Mouse (Mus musculus) midbrain, postnatal 0 days (tissue): Measurements from ENCODE around the gene Fbxo41. TPM values are rescaled to one million over a fixed set of nuclear protein-coding genes. Genes with fewer than 3 reads are reported as not detected.

ENCODE experiments used
- ATAC-seq: fragments of 200-750 bp; cut with Nextera tagmentation; 2 replicates; pipeline ENCODE4 v1.8.0; 2017; ENCODE audit warnings: moderate number of reproducible peaks, mild to moderate bottlenecking, moderate TSS enrichment, moderate library complexity; ENCODE audit not compliant: low FRiP score
- DNase-seq: peaks from one replicate; pipeline ENCODE4 v3.0.0-alpha.2; 2015; ENCODE audit warnings: low spot score
- H3K27ac ChIP-seq: fragments of 300-500 bp; sonication (generic); 2 replicates; pipeline ENCODE4 v1.5.1; 2014; ENCODE audit warnings: low read depth, mild to moderate bottlenecking, low read length, mixed read lengths
- H3K27me3 ChIP-seq: fragments of 300-500 bp; sonication (generic); 2 replicates; pipeline ENCODE4 v1.6.1; 2014; ENCODE audit warnings: low read length, control low read depth, mixed read lengths; ENCODE audit not compliant: insufficient read depth
- H3K36me3 ChIP-seq: fragments of 300-500 bp; sonication (generic); 2 replicates; pipeline ENCODE4 v1.6.1; 2014; ENCODE audit warnings: low read length, control low read depth, mixed read lengths; ENCODE audit not compliant: insufficient read depth
- H3K4me1 ChIP-seq: fragments of 300-500 bp; sonication (generic); 2 replicates; pipeline ENCODE4 v1.6.1; 2014; ENCODE audit warnings: mild to moderate bottlenecking, control low read depth, antibody characterized with exemption, low read length, mixed read lengths; ENCODE audit not compliant: insufficient read depth
- H3K4me2 ChIP-seq: fragments of 300-500 bp; sonication (generic); 2 replicates; pipeline ENCODE4 v1.6.1; 2014; ENCODE audit warnings: low read depth, mild to moderate bottlenecking, low read length, mixed read lengths; ENCODE audit not compliant: poor library complexity, severe bottlenecking
- H3K4me3 ChIP-seq: fragments of 300-500 bp; sonication (generic); 2 replicates; pipeline ENCODE4 v1.5.1; 2014; ENCODE audit warnings: low read depth, mild to moderate bottlenecking, low read length, moderate library complexity
- H3K9ac ChIP-seq: fragments of 300-500 bp; sonication (generic); replicated peaks from 2 replicates; pipeline ENCODE4 v1.6.1; 2014; ENCODE audit warnings: mild to moderate bottlenecking, low read length, moderate library complexity, mixed read lengths; ENCODE audit not compliant: poor library complexity, severe bottlenecking
- H3K9me3 ChIP-seq: fragments of 300-500 bp; sonication (generic); 2 replicates; pipeline ENCODE4 v1.6.1; 2016; ENCODE audit warnings: low read length, control low read depth
- CTCF ChIP-seq: IDR thresholded peaks from 2 replicates; pipeline ENCODE4 v1.5.1; 2016; ENCODE audit warnings: antibody characterized with exemption, mild to moderate bottlenecking
- WGBS: fragments of 180-500 bp; shearing (Covaris S2); extraction: QIAGEN DNeasy Blood & Tissue Kit; methylation state at CpG from one replicate; pipeline ENCODE4 v1.1.7; 2014; 5-methylcytosine and 5-hydroxymethylcytosine counted together
- polyA plus RNA-seq: library from polyadenylated mRNA; unstranded; fragments of >200 nt; fragmentation: Nextera tagmentation; extraction: Ambion mirVana; gene quantifications from 2 replicates; pipeline ENCODE4 v1.2.1, GENCODE M21; 2015
- total RNA-seq: library from RNA; depleted of rRNA; stranded (reverse); fragments of >200 nt; gene quantifications from 2 replicates; pipeline ENCODE4 v1.2.3, GENCODE M21; 2014; rRNA removed

Gene Fbxo41
- total and polyA plus RNA-seq, 2 experiments from 2014 or later, result 13.3 to 67.3 TPM

GRCm38 (mm10) chr6:85431274-85431841 is 71.4 kb downstream of the Fbxo41 start:
- H3K27ac ChIP-seq, result no peak overlapping the region
- H3K4me1 ChIP-seq, result no peaks in the 10 kb centered on the region
- H3K4me2 ChIP-seq, result peak overlapping the region; percentile 83
- H3K9me3 ChIP-seq, result no peaks in the 10 kb centered on the region
- DNase-seq (no peak), ATAC-seq (peak; percentile 59; the same call in 1 of the 2 replicates)
- H3K4me3 ChIP-seq, result peak overlapping the region; percentile 95
- WGBS, result 47% methylated on average over 8 of the region's 8 CpGs
- no peaks in the 10 kb centered on the region for H3K27me3 ChIP-seq
- peak; percentile 35; the same call in 1 of the 2 replicates for TF ChIP-seq CTCF
- H3K9ac ChIP-seq, result peak overlapping the region; percentile 76; the same call in 1 of the 2 replicates
- no peaks in the 10 kb centered on the region for H3K36me3 ChIP-seq

- WGBS, result 16% methylated on average over 28 of the region's 28 CpGs
- DNase-seq, result no peak
- Histone ChIP-seq H3K27me3 (peaks cover 7% of the 10 kb centered on the region; the same call in 1 of the 2 replicates), H3K9ac (no peak within 1 kb of the TSS), H3K4me2 (no peak within 1 kb of the TSS), H3K4me1 (no peaks in the 10 kb centered on the region), H3K27ac (no peak within 1 kb of the TSS), H3K36me3 (no peaks in the 10 kb centered on the region), H3K4me3 (no peak within 1 kb of the TSS), H3K9me3 (no peaks in the 10 kb centered on the region)
- no peak for TF ChIP-seq CTCF
- ATAC-seq, result no peak
Measured at GRCm38 (mm10) chr6:85423836-85424379, 78.9 kb downstream of the Fbxo41 start, which contains the start of gene Noto. Gene Noto (plus strand): TSS chr6:85423886.

Other genes with a start within 250 kb of the Fbxo41 start
- 98.6 and 135 TPM in 2 replicates for gene Sfxn5, start 169.6 kb downstream of the Fbxo41 start, total RNA-seq
- 76.1 and 76.3 TPM in 2 replicates for gene Sfxn5, start 169.6 kb downstream of the Fbxo41 start, polyA plus RNA-seq
- 52.9 and 65.5 TPM in 2 replicates for gene Rab11fip5, start 128.4 kb downstream of the Fbxo41 start, total RNA-seq
- gene Rab11fip5, start 128.4 kb downstream of the Fbxo41 start, polyA plus RNA-seq, result 24.3 and 27.2 TPM in 2 replicates
- not detected in 2 replicates for gene Noto, start 79.1 kb downstream of the Fbxo41 start, total RNA-seq
- not detected in 2 replicates for gene Noto, start 79.1 kb downstream of the Fbxo41 start, polyA plus RNA-seq
- gene Smyd5, start 71.0 kb downstream of the Fbxo41 start, total RNA-seq, result 66.6 and 71.4 TPM in 2 replicates
- 65.6 and 66.5 TPM in 2 replicates for gene Smyd5, start 71.0 kb downstream of the Fbxo41 start, polyA plus RNA-seq
- 176 and 203 TPM in 2 replicates for gene Cct7, start 51.5 kb downstream of the Fbxo41 start, total RNA-seq
- 502 and 505 TPM in 2 replicates for gene Cct7, start 51.5 kb downstream of the Fbxo41 start, polyA plus RNA-seq
- gene Pradc1, start 51.0 kb downstream of the Fbxo41 start, total RNA-seq, result 8.6 and 9.7 TPM in 2 replicates
- 25.3 and 28.2 TPM in 2 replicates for gene Pradc1, start 51.0 kb downstream of the Fbxo41 start, polyA plus RNA-seq
- gene Egr4, start 10.6 kb upstream of the Fbxo41 start, total RNA-seq, result 0.77 and 0.90 TPM in 2 replicates
- 0.12 and 0.19 TPM in 2 replicates for gene Egr4, start 10.6 kb upstream of the Fbxo41 start, polyA plus RNA-seq
- 15.3 and 19.8 TPM in 2 replicates for gene Alms1, start 84.5 kb upstream of the Fbxo41 start, total RNA-seq
- gene Alms1, start 84.5 kb upstream of the Fbxo41 start, polyA plus RNA-seq, result 1.9 and 2.5 TPM in 2 replicates
- 0.93 TPM in 1 of 2 replicates, not detected in the other for gene Nat8f7, start 210.2 kb upstream of the Fbxo41 start, total RNA-seq
- gene Nat8f7, start 210.2 kb upstream of the Fbxo41 start, polyA plus RNA-seq, result 0.17 and 0.21 TPM in 2 replicates